Mouse (Mus musculus): ENCODE measurements around the gene Tpm3.

GRCm38 (mm10) chr3:90088617-90089016, 16.2 kb downstream of the Tpm3 start:
- TF ChIP-seq CTCF (IDR thresholded peaks at IDR 0.05; ENCODE audit: control insufficient read depth, insufficient read depth, insufficient replicate concordance, low read depth, low read length): no peak
- no peak for TF ChIP-seq POLR2A (IDR thresholded peaks at IDR 0.05; ENCODE audit: control insufficient read depth, low read depth, low read length)
